Mouse (Mus musculus) induced T-regulatory cell, adult 2 months (primary cell): Measurements from ENCODE around the gene Nup85.

ENCODE experiments used
- DNase-seq: peaks from one replicate; pipeline ENCODE4 v3.0.0-alpha.2; 2012; ENCODE audit warnings: low read depth

Nup85 gene

DNA sequence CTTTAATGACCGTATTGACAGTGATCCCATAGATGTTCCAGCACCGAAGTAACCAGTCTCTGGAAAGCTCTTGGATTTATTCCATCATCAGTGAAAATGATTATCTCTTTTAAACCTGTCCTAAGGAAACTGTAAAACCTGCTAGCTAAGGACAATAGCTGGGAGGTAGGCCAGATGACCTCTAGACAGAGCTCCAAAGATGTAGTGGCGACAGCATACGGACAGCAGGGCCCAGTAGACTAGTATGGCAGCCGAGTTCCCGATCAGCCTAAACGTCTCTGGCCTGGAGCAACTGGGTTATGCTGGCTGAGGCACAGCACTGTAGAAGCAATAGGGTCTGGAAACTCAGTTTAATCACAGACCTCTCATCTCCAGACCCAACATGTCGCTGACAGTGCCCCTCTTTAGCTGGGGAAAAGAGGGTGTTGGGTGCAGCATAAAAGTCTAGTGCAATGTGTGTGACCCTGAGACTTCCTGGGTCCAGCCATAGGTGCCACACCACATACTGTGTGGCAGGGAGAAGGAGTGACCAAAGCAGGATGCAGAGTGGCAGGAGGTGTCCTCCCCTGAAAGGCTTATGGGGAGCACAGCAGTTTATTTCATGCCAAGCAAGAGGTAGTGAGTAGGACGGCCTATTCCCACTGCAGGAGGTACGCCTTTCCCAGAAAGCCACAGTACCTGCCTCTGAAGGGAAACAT lies 20.3 kb downstream of the Nup85 start:
- no peak for DNase-seq

DNA sequence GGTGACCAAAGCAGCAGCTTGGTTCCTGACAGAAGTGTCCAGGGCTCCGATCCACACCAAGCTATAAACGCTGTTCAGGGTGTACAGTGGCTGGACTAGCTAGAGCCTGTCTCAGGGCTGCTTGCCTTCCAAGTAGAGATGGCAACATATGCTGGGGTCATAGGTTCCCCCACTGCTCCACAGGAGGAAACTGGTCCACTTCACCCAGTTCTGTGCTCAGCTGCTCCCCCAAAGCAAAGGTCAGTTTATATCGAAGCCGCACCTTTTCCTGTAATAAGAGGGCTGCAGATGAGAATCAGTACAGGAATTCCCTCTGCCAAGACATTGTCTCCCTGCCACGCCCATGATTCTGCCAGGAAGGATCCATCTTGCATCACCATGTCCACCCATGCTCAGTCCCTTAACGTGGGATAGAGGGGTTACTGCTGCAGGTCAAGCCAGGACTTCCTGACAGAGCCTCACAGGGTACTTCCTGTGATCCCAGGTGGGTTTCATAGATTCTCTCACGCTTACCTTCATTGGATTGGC lies 21.4 kb downstream of the Nup85 start:
- no peak for DNase-seq

DNA sequence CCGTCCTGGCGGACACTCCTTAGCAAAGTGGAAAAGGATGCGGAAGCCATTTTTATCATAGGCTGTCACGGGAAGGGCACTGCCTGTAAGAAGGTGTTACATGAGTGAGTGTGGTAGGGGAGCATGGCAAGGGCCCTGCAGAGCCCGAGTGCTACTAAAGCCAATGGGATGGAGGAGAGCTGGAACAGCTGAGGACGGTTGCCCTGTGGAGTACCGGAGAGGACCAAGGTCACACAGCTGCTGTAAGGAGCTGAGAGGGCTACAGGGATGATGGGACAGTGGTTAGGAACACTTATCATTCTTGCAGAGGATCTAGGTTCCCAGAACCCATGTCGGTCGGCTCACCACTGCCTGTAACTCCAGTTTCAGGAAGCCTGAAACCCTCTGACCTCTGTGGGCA lies 22.2 kb downstream of the Nup85 start:
- no peak for DNase-seq

DNA sequence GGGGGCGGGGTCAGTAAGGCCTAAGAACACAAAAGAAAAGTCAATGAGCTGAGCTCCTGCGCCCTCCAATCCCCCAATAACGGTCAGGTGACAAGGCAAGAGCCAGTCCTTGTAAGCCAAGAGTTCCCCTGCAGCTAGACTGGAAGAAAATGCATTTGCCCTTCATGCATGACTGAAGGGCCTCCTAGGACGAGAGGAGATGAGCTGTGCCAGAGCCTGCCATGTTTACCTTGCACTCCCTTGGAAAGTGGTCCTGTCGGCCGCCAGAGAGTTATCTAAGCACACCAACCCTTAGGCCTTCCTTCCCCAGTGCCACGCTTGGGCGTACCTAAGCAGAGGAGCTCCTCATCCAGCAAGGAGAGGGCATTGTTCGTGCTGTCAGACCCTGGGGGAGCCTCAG lies 23.8 kb downstream of the Nup85 start:
- DNase-seq = no peak

DNA sequence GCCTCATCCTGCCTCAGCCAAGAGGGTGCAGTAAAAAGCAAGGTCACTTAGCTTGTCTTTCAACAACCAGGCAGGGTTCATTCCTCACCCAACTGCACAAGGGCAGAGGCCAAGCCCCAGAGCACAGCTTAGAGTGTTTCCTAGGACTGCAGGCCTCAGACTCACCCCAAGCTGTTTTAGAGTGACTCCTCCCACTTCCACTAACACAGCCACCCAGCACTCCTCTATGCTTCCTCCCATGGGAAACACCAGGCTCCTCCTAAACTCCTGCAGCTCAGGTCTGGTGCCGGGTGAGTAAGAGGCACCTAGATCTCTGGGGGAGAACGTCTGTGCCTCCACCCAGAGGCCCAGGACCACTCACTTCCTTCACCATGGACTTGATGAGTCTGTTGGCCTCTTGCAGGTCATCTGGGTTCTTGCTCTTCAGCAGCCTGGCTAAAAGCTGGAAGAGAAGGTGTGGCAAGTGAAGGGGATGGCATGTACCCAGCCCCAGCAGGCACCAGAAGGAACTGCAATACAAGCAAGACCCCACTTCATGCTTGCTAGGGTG lies 26.4 kb downstream of the Nup85 start:
- DNase-seq = no peak

DNA sequence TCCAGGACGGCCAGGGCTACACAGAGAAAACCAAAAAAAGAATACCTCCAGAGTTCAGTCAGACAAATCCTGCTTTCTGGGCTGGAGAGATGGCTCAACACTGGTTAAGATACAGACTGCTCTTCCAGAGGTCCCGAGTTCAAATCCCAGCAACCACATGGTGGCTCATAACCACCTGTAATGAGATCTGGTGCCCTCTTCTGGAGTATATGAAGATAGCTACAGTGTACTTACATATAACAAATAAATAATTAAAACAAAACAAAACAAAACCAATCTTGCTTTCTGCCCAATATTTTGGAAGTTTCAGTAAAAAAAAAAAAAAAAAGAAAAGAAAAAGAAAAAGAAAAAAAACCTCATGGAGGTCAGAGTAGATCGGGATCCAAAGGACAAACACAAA lies 31.0 kb downstream of the Nup85 start:
- no peak for DNase-seq

DNA sequence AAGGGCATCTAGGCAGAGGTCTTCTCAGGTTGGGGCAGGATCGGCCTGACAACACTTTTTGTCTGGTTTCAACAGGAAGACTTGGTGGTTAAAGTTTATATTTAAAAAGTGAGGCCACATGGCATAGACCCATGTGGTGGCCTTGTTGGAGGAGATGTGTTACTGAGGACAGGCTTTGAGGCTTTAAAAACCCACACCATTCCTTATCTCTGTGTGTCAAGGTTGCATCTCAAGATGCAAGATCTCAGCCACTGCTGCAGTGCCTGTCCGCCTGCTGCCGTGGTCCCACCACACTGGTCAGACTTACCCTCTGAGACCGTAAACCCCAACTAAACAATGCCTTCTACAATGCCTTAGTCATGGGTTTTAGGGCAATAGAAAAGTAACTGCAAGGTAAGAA lies 34.1 kb downstream of the Nup85 start:
- DNase-seq = no peak

DNA sequence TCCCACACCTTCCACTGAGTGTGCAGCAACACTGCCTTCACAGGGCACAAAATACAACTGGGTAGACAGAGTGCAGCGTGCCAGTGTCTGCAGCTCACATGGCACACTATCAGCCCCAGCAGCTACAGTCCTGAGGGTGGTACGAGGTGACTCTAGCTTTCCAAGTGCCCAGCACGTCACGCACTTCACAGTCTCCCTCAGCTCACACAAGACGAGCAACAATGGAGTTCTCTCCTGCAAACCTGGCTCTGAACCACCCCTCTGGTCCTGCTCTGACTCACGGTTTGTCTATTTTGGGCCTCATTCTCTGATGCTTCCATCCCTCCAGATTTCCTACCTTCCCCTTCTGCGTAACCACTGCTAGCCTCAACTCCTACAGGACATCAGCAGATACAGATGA lies 35.5 kb downstream of the Nup85 start:
- DNase-seq = no peak

DNA sequence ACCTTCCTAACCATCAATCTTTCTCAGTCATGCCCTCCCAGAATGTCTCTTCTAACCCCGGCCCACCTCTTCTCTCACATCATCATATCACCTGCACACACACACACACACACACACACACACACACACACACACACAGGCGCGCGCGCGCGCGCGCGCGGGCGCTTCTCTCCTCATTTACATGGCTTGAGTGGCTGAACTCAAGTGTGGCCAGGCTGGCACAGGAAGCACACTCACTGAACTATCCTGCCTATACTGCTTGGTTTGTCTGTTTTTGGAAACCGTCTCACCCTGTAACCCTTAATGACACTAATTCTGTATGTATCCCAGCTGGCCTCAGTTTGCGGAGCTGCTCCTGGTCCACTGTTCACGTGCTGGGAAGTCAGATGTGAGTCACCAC lies 36.5 kb downstream of the Nup85 start:
- no peak for DNase-seq

DNA sequence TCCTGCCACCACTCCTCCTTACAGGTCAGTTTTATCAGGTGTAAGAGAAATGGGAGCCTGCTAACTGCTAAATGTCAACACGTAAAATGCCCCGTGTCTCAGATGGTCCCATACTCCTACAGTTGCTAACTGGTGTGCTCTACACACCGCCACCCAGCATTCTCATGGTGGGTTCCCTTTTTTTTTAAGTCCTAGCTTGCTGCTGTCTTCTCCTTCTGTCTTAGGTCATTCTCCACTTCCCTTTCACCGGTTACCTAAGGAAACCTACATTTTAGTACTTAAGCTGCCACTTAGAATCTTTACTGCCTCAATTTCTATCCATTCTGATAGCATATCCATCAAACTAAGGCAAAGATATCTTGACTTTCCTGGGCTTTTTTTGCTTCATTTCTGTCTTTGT lies 36.9 kb downstream of the Nup85 start:
- no peak for DNase-seq

DNA sequence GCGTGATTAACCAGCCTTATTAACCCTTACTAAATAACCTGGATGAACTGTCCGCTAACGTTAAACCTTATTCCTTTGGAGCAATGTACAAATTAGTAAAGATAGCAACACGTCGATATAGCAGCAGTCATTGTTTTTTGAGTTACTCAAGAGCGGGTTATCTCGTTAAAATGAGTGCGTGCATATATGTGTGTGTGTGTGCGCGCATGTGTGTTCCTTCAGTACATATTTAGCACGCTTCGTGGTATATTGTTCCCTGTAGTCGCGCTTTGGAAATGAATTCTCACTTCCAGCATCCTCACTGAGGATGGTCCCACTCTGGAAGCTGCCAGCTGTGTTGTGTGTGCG lies 38.9 kb downstream of the Nup85 start:
- DNase-seq = no peak

DNA sequence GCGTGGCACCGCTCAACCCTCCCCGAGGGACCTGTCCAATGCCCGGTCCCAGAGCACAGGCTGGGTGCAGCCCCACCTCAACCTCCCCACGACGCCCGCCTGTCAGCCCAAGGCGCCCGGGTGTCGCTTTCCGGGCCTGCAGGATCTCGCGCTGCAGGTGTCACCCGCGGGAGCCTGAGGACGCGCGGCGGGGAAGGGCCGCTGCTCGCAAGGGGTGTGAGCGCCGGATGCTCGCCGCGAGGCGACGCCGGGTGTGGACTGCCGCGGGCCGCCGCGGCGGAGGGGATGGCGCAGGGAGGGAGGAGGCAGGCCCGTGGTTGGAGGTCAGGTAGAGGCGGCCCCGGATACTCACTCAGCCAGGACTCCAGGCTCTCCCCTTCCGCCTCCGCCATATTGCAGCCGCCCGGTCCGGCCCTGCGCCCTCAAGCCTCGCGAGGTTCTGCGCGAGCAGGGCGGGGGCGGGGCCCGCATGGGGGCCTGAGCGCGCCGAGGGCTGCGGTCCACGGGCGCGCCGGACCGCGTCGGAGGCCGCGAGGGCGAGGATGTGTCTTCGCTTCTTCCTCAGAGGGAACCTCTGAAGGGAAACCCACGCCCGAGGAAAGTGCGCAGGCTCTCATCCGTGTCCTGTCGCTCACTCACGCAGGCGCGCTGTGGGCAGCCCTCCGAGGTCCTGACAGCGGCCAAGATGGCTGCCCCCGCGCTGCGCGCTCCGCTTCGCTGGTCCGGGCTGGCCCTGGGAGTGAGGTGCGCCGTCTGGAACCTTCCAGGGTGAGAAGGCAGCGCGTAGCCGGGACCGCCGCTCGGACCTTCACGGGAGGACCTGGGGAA lies 39.5 kb downstream of the Nup85 start, which contains the start of the genes Mrps7 and Gga3:
TSS of gene Mrps7 (plus strand) at position 450 of the 828 bp plus-strand sequence.
TSS of gene Gga3 (minus strand) at position 576 of the 828 bp plus-strand sequence.
- DNase-seq = peak; percentile 96

DNA sequence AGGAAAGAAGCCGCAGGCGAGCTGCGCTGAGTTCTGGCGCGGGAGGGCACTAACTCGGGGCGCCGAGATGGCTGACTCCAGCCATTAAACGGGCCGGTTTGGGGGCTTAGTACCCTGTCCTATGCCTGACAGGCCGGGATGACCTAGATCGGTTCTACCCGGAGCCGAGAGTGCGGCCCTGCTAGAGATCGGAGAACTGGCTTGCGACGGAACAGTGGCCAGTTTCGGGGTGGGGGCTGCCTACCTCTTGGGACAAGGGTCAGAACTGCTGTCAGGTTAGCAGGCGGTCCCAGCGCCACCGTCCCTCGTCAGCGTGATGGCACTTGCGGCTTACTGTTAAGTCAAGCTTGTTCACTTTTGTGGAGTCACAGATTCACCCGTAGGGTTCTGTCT lies 40.1 kb downstream of the Nup85 start:
- peak; percentile 49 for DNase-seq

DNA sequence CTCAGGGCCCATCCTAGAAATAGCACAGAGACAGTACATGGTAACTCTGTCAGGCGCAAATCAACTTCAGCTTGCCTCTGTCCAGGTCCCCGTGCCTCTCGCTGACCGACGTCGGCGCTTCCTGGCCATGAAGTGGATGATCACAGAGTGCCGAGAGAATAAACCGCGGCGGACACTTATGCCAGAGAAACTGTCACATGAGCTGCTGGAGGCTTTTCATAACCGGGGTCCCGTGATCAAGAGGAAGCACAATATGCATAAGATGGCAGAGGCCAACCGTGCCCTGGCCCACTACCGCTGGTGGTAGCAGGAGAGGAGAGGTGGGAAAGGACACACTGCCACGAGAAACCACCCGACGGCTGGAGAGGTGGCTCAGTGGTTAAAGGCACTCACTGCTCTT lies 42.5 kb downstream of the Nup85 start:
- DNase-seq = no peak

DNA sequence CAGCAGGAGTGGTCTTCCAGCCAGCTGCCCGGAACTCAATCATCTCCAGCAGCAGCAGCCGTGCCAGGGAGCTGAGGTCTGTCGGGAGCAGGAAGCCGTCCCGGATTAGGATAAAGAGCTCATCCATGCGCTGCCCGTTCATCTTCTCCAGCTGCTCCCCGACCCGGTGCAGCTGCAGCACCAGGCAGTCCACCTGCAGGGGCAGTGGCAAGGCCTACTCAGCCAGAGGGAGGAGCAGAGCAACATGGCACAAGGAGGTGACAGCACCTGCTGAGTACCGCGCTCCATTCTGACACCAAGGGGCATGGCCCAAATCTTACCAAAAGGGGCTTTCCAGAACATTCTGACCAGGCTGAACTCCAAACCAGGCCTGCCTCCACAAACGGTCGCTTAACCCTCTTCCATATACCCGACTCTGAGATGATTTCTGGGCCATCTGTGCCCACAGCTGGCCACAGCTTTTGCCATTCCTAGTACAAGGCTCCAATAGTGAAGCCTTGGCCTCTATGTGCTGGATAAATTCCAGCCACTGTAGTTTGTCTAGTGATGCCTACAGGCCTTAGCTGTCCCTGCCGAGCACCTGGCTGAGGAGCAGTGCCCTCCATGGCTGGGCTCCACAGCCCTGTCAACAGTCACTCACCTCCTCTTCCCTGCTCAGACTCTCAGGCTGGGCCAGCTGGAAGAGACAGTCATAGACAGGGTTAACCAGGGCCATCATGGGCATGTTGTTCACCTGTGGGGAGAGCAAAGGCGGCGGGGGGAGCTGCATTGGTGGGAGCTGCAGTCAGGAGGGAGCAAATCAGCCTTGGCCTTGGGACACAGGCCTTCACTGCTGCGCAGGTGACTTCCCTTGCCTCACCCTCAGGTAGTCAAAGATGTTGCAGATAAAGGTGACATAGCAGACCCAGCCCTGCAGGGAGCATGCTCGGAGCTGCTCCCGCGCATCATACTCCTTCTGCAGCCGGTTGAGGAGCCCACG lies 44.5 kb downstream of the Nup85 start:
- DNase-seq = no peak

DNA sequence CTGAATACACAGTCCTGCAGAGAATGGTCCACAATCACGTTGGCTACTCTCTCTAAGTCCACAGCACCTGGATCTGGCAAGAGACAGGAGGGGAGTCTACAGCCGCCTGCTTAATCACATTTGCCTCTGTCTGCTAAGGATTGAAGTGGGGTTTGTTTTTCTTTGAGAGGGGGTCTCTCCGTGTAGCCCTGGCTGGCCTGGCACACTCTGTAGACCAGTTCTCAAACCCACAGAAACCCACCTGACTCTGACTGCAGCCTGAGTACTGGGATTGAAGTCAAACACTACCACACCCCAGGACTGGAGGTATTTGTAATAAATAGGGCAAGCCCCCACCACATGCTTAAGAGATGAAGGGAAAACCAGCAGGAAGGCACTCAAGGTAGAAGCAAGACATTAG lies 45.3 kb downstream of the Nup85 start:
- no peak for DNase-seq

DNA sequence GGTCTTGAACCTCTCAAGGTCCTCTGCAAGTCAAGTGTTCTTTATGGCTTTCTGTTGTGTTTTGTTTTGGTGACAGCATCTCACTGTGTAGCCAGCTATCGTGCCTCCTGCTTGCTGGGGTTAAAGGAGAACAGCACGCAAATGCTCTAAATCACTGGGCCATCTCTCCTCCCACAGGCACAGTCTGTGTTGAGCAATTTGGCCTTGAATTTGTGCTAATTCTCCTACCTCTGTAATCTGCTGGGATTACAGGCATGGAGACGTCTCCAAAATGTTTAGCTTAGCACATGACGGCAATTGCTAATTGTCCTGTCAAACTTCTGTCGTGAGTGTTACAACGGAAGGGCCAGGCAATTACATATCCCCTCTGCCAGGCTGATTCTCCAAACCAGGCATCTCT lies 46.9 kb downstream of the Nup85 start:
- no peak for DNase-seq

DNA sequence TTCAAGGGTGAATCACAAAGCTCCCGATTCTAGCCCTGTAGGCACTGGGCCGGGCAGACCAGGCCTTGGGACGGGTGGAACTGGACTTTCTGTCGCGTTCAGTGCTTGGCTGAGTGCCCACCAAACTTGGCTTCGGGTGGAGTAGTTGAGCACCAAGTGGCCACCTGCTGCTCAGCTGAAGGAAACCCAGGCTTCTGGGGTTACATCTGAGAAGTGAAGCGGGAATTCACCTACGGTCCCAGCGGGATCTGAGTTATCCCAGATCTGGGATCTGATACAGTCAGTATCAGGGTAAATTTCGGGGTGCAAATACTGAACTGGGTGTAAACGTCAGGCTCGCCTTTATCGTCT lies 47.8 kb downstream of the Nup85 start:
- no peak for DNase-seq

DNA sequence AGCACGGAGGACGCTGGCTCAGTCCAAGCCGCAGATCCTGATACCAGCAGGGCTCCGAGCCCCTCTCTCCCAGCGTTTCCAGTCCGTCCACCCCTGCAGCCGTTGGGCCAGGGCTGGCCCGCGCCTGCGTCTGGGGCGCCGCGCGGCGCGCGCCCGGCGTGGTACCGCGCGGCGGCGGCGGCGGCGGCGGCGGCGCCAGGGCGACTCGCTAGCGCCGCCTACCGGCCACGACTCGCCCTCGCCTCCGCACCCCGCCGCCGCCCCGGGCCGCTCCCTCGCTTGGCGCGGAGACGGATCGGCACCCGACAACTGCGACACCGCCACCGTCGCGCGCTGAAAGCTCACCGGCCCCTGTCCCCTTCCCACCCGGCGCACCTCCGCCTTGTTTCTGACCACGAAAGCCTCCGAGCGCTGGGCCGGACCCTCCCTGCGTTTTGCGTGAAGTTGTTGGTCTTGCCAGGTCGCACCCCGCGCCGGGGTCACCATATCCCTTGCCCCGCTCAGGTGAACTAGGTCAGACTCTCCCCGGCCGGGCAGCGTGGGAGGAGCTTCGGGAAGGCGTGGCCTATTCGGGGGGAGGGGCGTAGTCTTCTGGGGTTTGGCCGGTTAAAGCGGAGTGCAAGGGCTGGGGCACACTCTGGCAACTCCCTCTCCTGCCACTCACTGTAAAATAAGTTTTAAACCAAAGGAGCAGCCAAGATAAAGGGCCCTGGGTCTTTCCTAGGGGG lies 48.3 kb downstream of the Nup85 start, which contains the start of gene Mif4gd:
TSS of gene Mif4gd (minus strand) at position 560 of the 728 bp plus-strand sequence.
- DNase-seq = peak; percentile 97

DNA sequence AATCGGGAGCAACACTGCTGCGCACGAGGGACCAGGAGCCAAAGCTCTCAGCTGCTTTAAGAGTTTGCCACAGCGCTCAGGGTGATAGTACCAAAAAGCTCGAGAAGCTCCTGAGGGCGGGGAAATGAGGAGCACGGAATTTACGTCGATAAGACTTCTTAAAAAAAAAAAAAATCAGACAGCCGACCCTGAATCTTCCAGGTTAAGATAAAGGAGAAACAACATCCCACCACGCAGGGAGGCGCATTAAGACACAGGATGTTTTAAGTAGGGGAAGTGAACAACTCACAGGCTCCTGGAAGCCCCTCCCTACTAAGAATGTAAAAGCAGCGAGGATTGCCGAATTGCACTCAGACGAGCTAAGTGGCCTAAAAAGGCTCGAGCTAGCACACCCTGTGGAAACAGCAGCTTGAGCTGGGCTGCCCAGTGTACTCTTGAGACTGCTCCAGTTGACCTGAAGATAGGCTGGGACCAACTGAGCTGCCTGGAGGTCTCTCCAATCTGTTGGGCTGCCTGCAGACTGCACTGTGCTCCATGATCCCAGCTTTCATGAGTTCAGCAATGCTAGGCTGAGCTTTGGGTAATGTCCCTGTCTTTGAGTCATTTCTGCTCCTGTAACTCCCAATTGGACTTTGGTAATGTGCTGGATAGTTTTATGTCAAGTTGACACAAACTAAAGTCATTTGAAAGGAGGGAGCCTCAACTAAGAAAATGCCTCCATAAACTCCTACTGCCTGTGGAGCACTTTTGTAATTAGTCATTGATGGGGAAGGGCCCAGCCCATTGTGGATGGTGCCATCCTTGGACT lies 49.1 kb downstream of the Nup85 start:
- DNase-seq = no peak
